Mouse (Mus musculus) cerebellum, adult 2 months (tissue): ENCODE results near the gene Hba-x. TPM values are rescaled to one million over a fixed set of nuclear protein-coding genes. Genes with fewer than 3 reads are reported as not detected.

Source experiments
- DNase-seq, 2 experiments: peaks; one replicate each; pipeline ENCODE4 v3.0.0; 2021
- H3K27ac ChIP-seq: fragments of 200-500 bp; 2 replicates; pipeline ENCODE4 v1.5.1; 2012; ENCODE audit warnings: low read length, control low read depth, inconsistent platforms; ENCODE audit not compliant: insufficient read depth
- H3K27me3 ChIP-seq: fragments of 200-500 bp; 2 replicates; pipeline ENCODE4 v1.6.1; 2012; ENCODE audit warnings: inconsistent platforms, mild to moderate bottlenecking, low read length, moderate library complexity; ENCODE audit not compliant: control insufficient read depth, insufficient read depth
- H3K4me1 ChIP-seq: fragments of 200-500 bp; 2 replicates; pipeline ENCODE4 v1.6.1; 2011; ENCODE audit warnings: low read length; ENCODE audit not compliant: control insufficient read depth, insufficient read depth
- H3K4me3 ChIP-seq: fragments of 200-500 bp; replicated peaks from 2 replicates; pipeline ENCODE3; 2011; ENCODE audit warnings: mild to moderate bottlenecking, low read depth, low read length, control low read depth; ENCODE audit not compliant: insufficient read depth
- CTCF ChIP-seq: fragments of 200-500 bp; IDR thresholded peaks from 2 replicates; pipeline ENCODE4 v1.5.1; 2011; ENCODE audit warnings: low read depth, mild to moderate bottlenecking, control low read depth, low read length, moderate library complexity, borderline replicate concordance; ENCODE audit not compliant: insufficient read depth
- POLR2A ChIP-seq: fragments of 200-500 bp; IDR thresholded peaks from 2 replicates; pipeline ENCODE4 v1.6.1; 2011; ENCODE audit warnings: low read length, control low read depth, borderline replicate concordance; ENCODE audit not compliant: insufficient read depth
- WGBS: fragments of 180-500 bp; shearing (Covaris S2); methylation state at CpG from one replicate; pipeline ENCODE4 v1.1.7; 2018; 5-methylcytosine and 5-hydroxymethylcytosine counted together
- polyA plus RNA-seq: library from polyadenylated mRNA; depleted of rRNA; stranded (reverse); fragments of >200 nt; gene quantifications from 2 replicates; pipeline ENCODE4 v1.2.3, GENCODE M21; 2012

The Hba-x gene
- polyA plus RNA-seq, 1 experiment = 0.38 TPM

- Histone ChIP-seq H3K27ac (no peak overlapping the region), H3K4me3 (no peak overlapping the region), H3K4me1 (no peaks in the 10 kb centered on the region), H3K27me3 (no peaks in the 10 kb centered on the region)
- 54% methylated on average over 16 of the region's 17 CpGs for WGBS
- no peak for DNase-seq
- TF ChIP-seq POLR2A (no peak), CTCF (no peak)
Measured at GRCm38 (mm10) chr11:32300279-32301267, 24.4 kb downstream of the Hba-x start.

DNA sequence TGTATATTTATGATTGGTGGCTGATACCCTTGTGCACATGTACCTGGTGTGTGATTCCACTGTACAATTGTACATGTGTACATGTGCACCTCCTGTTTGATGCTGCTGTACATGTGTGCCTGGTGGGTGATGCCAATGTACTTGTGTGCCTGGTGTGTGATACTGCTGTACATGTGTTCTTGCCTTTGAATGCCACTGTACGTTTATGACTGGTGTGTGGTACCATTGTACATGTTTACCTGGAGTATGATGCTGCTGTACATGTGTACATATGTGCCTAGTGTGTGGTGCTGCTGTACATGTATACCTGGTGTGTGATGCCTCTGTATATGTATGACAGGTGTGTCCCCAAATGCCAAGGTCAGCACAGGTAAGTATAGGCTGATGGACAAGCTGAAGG, 25.3 kb downstream of the Hba-x start:
- Histone ChIP-seq H3K27ac (no peak overlapping the region), H3K4me1 (no peaks in the 10 kb centered on the region), H3K27me3 (no peaks in the 10 kb centered on the region), H3K4me3 (no peak overlapping the region)
- DNase-seq = no peak
- TF ChIP-seq CTCF = no peak
- TF ChIP-seq POLR2A = no peak
- WGBS = 86% methylated on average over 1 of the region's 1 CpGs

DNA sequence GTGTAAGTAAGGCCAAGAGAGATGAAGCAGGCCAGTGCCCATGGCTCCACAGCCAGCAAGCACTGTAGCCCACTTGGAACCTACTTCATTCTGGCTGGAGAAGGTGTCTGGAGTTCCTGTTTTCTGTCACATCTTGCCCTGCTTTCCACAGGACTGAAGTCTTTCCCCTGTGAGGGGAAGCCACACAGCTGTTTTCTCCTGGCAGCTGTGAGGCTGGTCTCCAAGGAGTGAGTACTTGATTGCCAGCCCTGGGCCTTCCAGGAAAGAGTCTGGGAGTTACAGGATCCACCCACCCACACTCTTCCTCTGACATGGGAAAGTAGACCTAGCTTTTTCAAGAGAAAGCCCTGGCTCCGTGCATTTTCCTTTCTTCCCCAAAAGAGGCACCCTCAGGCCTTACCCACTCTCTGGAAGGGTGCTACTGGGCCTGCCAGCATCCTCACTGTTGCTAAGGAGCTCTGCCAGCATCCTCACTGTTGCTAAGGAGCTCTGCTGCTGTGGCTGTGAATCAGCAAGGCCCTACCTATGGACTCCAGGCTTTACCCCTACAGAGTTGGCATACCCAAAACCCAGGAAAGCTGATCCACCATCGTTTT, 26.7 kb downstream of the Hba-x start:
- H3K4me3 ChIP-seq = no peak overlapping the region
- WGBS = 12% methylated on average over 2 of the region's 2 CpGs
- TF ChIP-seq CTCF (no peak), POLR2A (no peak)
- no peaks in the 10 kb centered on the region for H3K27me3 ChIP-seq
- H3K4me1 ChIP-seq = no peaks in the 10 kb centered on the region
- no peak overlapping the region for H3K27ac ChIP-seq
- DNase-seq = no peak

DNA sequence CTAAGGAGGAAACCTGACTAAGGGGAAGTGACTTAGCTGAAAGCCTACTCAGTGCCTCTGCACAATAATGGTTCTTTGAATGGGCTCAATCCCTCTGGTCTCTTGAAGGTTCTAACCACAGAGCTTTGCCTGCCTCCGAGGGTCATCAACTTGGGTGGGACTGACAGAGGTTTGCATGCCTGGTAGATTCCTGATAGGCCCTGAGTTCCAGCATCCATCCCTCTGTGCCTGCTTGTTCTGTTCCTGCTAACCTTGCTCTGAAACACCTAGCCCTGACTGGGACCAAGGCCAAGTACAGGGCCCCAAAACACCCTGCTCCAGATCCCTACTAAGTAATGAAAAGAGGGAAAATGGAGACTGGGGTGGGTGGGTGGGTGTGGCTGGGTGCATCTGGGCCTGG, 27.3 kb downstream of the Hba-x start:
- H3K27ac ChIP-seq = no peak overlapping the region
- no peak for TF ChIP-seq POLR2A
- TF ChIP-seq CTCF = no peak
- no peaks in the 10 kb centered on the region for H3K4me1 ChIP-seq
- no peaks in the 10 kb centered on the region for H3K27me3 ChIP-seq
- no peak for DNase-seq
- no peak overlapping the region for H3K4me3 ChIP-seq
- 97% methylated on average over 1 of the region's 1 CpGs for WGBS

- WGBS = 92% methylated on average over 1 of the region's 1 CpGs
- Histone ChIP-seq H3K27me3 (no peaks in the 10 kb centered on the region), H3K27ac (no peak overlapping the region), H3K4me1 (peaks cover 4% of the 10 kb centered on the region; the same call in 1 of the 2 replicates), H3K4me3 (no peak overlapping the region)
- DNase-seq = no peak
- TF ChIP-seq POLR2A (no peak), CTCF (no peak)
Measured at GRCm38 (mm10) chr11:32307006-32307405, 30.8 kb downstream of the Hba-x start.

DNA sequence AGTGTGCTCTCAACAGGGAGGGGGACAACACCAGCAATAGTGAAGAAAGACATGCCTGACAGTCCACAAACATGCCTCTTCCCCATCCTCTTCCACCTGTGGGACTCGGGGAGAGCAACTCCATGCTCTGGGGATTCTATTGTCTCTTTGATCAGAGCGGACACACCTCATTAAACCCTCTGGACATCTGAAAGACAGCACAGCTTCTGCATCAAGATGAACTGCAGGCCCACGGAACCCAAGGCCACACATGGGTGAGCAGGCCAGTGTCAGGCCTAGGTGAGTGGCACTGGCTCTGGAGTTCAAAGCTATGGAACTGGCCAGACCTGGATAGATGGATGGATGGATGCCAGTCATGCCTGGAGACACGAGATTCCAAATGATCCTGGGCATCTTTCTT, 33.2 kb downstream of the Hba-x start:
- H3K27ac ChIP-seq = no peak overlapping the region
- H3K4me1 ChIP-seq = peaks cover 4% of the 10 kb centered on the region; the same call in 1 of the 2 replicates
- TF ChIP-seq POLR2A (no peak), CTCF (no peak)
- WGBS = 51% methylated on average over 4 of the region's 4 CpGs
- H3K4me3 ChIP-seq = no peak overlapping the region
- H3K27me3 ChIP-seq = no peaks in the 10 kb centered on the region
- no peak for DNase-seq

DNA sequence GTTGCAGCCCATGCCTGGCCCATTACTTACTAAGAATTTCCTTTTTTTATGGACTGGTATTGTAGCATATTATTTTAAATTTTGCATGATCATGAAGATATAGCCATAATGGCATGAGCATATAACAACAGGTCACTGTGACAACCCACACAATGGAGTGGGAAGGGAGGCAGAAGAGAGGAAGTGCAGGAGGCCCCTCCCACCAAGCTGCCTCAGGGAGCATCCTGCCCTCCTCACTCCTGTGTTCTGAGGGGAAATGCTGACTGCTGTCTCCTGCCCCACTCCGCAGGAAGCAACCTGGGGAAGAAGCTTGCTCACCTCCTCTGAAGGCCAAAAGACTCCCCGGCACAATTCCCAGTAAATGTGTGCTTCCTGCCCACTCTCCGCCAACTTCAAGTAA, 33.7 kb downstream of the Hba-x start:
- DNase-seq = peak in 1 of 2 experiments; percentile 21
- Histone ChIP-seq H3K27ac (no peak overlapping the region), H3K4me1 (peaks cover 4% of the 10 kb centered on the region; the same call in 1 of the 2 replicates), H3K27me3 (no peaks in the 10 kb centered on the region), H3K4me3 (no peak overlapping the region)
- 22% methylated on average over 3 of the region's 3 CpGs for WGBS
- TF ChIP-seq CTCF (no peak), POLR2A (no peak)
